Mouse (Mus musculus) right cerebral cortex, postnatal 25 days (tissue): ENCODE measurements around the gene Pebp1.
A peak's percentile ranks its signal among the peaks of the same experiment; 100 is the strongest.
"Not testable (repeated sequence)": the region's sequence is repeated elsewhere in the genome, so short reads cannot be mapped to it uniquely, and the experiment has no call there.

Experiments
- DNase-seq: peaks from one replicate; pipeline ENCODE4 v3.0.0; 2022

Gene Pebp1

GRCm38 (mm10) chr5:117286831-117287822 is at the start of gene Pebp1:
Gene Pebp1, minus strand, starts transcription at chr5:117287625.
- DNase-seq, result peak; percentile 95

- no peak for DNase-seq
These were observed 43.0 kb upstream of the Pebp1 start for GRCm38 (mm10) chr5:117330457-117330856.

GRCm38 (mm10) chr5:117326408-117326807 is 39.0 kb upstream of the Pebp1 start:
- DNase-seq, result no peak

- DNase-seq, result no peak
These were observed 36.3 kb upstream of the Pebp1 start for GRCm38 (mm10) chr5:117323751-117324150.

- peak; percentile 45 for DNase-seq
These were observed 31.6 kb upstream of the Pebp1 start, which contains the start of gene Vsig10 for GRCm38 (mm10) chr5:117318741-117319629. Gene Vsig10, plus strand, starts transcription at chr5:117319083.

GRCm38 (mm10) chr5:117314587-117315428 is 27.4 kb upstream of the Pebp1 start:
- DNase-seq, result no peak

GRCm38 (mm10) chr5:117313909-117314308 is 26.5 kb upstream of the Pebp1 start:
- DNase-seq, result no peak

GRCm38 (mm10) chr5:117313420-117313819 is 26.0 kb upstream of the Pebp1 start:
- DNase-seq, result no peak

- peak; percentile 36 for DNase-seq
These were observed 20.3 kb upstream of the Pebp1 start for GRCm38 (mm10) chr5:117307699-117308098.

- DNase-seq, result no peak
These were observed 19.4 kb upstream of the Pebp1 start for GRCm38 (mm10) chr5:117306826-117307225.

GRCm38 (mm10) chr5:117305754-117306153 is 18.3 kb upstream of the Pebp1 start:
- no peak for DNase-seq

GRCm38 (mm10) chr5:117304947-117305346 is 17.5 kb upstream of the Pebp1 start:
- DNase-seq, result peak; percentile 47

- no peak for DNase-seq
These were observed 16.5 kb upstream of the Pebp1 start for GRCm38 (mm10) chr5:117303691-117304579.

GRCm38 (mm10) chr5:117302899-117303298 is 15.5 kb upstream of the Pebp1 start:
- DNase-seq, result no peak

GRCm38 (mm10) chr5:117295011-117295410 is 7.6 kb upstream of the Pebp1 start:
- DNase-seq, result no peak

GRCm38 (mm10) chr5:117293776-117294175 is 6.4 kb upstream of the Pebp1 start:
- DNase-seq, result not testable (repeated sequence)

GRCm38 (mm10) chr5:117292547-117292946 is 5.1 kb upstream of the Pebp1 start:
- no peak for DNase-seq

- DNase-seq, result no peak
These were observed 3.9 kb upstream of the Pebp1 start for GRCm38 (mm10) chr5:117291312-117291711.

GRCm38 (mm10) chr5:117290081-117290480 is 2.7 kb upstream of the Pebp1 start:
- no peak for DNase-seq

GRCm38 (mm10) chr5:117289646-117290045 is 2.2 kb upstream of the Pebp1 start:
- no peak for DNase-seq

- DNase-seq, result no peak
These were observed 1.1 kb downstream of the Pebp1 start for GRCm38 (mm10) chr5:117286286-117286685.
